Mouse (Mus musculus) liver (tissue): ENCODE measurements around the gene Prpsap1.
A peak's percentile ranks its signal among the peaks of the same experiment; 100 is the strongest.
"Not testable (repeated sequence)": the region's sequence is repeated elsewhere in the genome, so short reads cannot be mapped to it uniquely, and the experiment has no call there.

Experiments used
- DNase-seq: peaks from one replicate; pipeline ENCODE4 v3.0.0-alpha.2; 2020; ENCODE audit warnings: mixed read lengths

The Prpsap1 gene

GRCm38 (mm10) chr11:116480975-116481374 lies 13.0 kb downstream of the Prpsap1 start:
- no peak for DNase-seq

GRCm38 (mm10) chr11:116479832-116480231 lies 14.2 kb downstream of the Prpsap1 start:
- peak; percentile 25 for DNase-seq

- DNase-seq, result no peak
Observed at GRCm38 (mm10) chr11:116478978-116479377, 15.0 kb downstream of the Prpsap1 start.

GRCm38 (mm10) chr11:116477160-116477759 lies 16.7 kb downstream of the Prpsap1 start:
- no peak for DNase-seq

GRCm38 (mm10) chr11:116476696-116477095 lies 17.3 kb downstream of the Prpsap1 start:
- no peak for DNase-seq

- DNase-seq, result no peak
Observed at GRCm38 (mm10) chr11:116476041-116476440, 18.0 kb downstream of the Prpsap1 start.

GRCm38 (mm10) chr11:116472275-116472674 lies 21.7 kb downstream of the Prpsap1 start:
- no peak for DNase-seq

- DNase-seq, result no peak
Observed at GRCm38 (mm10) chr11:116470896-116471295, 23.1 kb downstream of the Prpsap1 start.

- DNase-seq, result no peak
Observed at GRCm38 (mm10) chr11:116470249-116470648, 23.8 kb downstream of the Prpsap1 start.

GRCm38 (mm10) chr11:116468338-116468737 lies 25.7 kb downstream of the Prpsap1 start:
- DNase-seq, result not testable (repeated sequence)

GRCm38 (mm10) chr11:116466141-116466540 lies 27.9 kb downstream of the Prpsap1 start, which contains the start of gene Qrich2:
TSS of gene Qrich2 (minus strand) at chr11:116466241.
- DNase-seq, result no peak

- peak; percentile 89 for DNase-seq
Observed at GRCm38 (mm10) chr11:116463833-116464232, 30.2 kb downstream of the Prpsap1 start.

GRCm38 (mm10) chr11:116463338-116463737 lies 30.7 kb downstream of the Prpsap1 start:
- no peak for DNase-seq

GRCm38 (mm10) chr11:116459786-116460185 lies 34.2 kb downstream of the Prpsap1 start:
- DNase-seq, result no peak

GRCm38 (mm10) chr11:116456234-116456633 lies 37.8 kb downstream of the Prpsap1 start:
- DNase-seq, result no peak

GRCm38 (mm10) chr11:116453889-116454288 lies 40.1 kb downstream of the Prpsap1 start:
- no peak for DNase-seq

GRCm38 (mm10) chr11:116449341-116449740 lies 44.7 kb downstream of the Prpsap1 start:
- no peak for DNase-seq

- DNase-seq, result no peak
Observed at GRCm38 (mm10) chr11:116447822-116448221, 46.2 kb downstream of the Prpsap1 start.

- no peak for DNase-seq
Observed at GRCm38 (mm10) chr11:116446308-116446887, 47.6 kb downstream of the Prpsap1 start.

- DNase-seq, result peak; percentile 93
Observed at GRCm38 (mm10) chr11:116445596-116446307, 48.2 kb downstream of the Prpsap1 start.

GRCm38 (mm10) chr11:116443935-116444334 lies 50.1 kb downstream of the Prpsap1 start:
- no peak for DNase-seq

GRCm38 (mm10) chr11:116443311-116443710 lies 50.7 kb downstream of the Prpsap1 start:
- DNase-seq, result no peak

- no peak for DNase-seq
Observed at GRCm38 (mm10) chr11:116442867-116443177, 51.2 kb downstream of the Prpsap1 start.
